Mouse (Mus musculus) cerebellum, postnatal 25 days (tissue): ENCODE measurements at regions not wholly inside any gene's neighbourhood (a gene's known extent, or its start where the extent isn't known, plus 50 kb on each side); places are given as distances from the start of the nearest gene placed in this dataset.
"Not testable (repeated sequence)": the region's sequence is repeated elsewhere in the genome, so short reads cannot be mapped to it uniquely, and the experiment has no call there.

Experiments
- DNase-seq, 2 experiments: peaks; one replicate each; pipeline ENCODE4 v3.0.0; 2021; ENCODE audit warnings: mixed read lengths in 2 of 2

DNA sequence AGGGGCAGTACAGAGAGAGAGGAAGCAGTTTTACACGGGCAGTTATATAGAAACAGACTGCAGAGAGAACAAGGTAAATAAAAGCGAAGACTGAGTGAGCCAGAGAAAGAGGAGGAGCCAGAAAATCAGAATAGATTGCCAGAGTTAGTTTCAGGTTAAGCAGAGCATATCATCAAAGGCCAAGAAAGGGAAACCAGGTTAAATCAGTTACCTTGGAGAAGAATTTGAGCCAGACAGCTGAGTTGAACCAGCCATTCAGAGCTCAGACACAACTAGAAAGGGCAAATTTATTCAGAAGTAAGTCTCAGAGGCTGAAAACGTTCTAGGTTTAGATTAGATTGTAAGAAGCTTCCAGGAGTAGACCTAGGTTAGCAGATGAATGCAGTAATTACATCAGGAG lies 858.6 kb downstream of the Adgrl3 start:
- no peak for DNase-seq

GRCm38 (mm10) chr5:81893358-81893757 lies 873.4 kb downstream of the Adgrl3 start:
- DNase-seq, result no peak

DNA sequence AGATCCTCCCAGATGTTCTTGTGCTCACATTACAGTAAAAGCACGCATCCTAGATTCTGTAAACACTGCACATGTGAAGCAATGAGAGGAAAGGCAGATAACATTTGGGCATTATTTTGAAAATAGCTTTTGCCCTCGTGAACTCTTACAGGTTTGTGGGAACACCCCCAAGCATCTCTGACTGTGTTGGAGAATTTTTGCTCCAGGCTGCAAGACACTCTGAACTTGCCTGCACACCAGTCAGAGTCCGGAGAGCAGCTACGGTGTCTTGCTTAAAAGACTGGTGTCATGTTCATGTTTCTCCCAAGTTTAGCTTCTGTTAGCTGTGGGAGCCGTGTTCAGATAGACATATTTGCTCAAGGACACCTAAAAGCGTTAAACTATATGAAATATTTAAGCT lies 889.4 kb downstream of the Adgrl3 start:
- DNase-seq, result no peak

- DNase-seq, result no peak
Observed at GRCm38 (mm10) chr5:81909964-81910363, 890.0 kb downstream of the Adgrl3 start.

DNA sequence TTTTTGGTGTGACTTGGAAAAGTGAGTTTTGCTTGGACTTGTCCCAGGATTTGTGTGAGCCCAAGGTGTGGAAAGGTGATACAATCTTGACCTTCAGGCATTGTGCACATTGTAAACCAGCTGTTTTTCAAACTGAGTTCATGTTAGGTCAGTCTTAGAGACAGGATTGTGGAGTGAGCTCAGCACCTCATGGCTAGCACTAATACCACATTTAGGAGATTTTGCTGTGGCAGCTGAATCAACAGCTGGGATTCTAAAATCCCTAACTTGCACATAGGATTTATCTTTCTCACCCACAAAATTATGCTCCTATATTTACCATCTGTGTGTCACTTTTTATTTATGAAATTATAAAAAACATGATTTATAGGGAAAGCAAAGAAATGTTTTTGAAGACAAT lies 896.7 kb downstream of the Adgrl3 start:
- no peak for DNase-seq

- DNase-seq, result no peak
Observed at GRCm38 (mm10) chr5:81940798-81941197, 920.9 kb downstream of the Adgrl3 start.

- DNase-seq, result no peak
Observed at GRCm38 (mm10) chr5:81969685-81970524, 950.0 kb downstream of the Adgrl3 start.

DNA sequence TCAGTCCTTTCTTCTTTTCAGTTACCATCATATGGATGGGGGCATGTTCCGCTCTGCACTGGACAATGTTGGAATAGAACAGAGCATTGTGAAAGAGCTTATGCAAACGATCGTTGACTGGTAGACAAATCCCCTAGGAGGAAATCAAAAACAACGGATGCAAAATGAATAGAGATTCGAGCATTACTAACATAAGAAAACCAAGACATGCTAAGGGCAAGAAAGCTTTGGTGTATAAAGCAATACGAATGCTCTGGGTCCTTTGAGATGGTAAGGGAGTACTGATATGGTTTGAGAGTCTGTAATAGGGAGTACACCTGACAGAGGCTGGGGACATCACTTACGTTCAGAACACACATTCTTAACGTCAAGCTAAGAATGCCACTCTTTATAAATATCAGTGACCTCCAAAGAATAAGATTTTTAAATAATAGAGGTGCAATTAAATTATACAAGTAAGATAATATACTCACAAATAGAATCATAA lies 950.6 kb downstream of the Adgrl3 start:
- no peak for DNase-seq

DNA sequence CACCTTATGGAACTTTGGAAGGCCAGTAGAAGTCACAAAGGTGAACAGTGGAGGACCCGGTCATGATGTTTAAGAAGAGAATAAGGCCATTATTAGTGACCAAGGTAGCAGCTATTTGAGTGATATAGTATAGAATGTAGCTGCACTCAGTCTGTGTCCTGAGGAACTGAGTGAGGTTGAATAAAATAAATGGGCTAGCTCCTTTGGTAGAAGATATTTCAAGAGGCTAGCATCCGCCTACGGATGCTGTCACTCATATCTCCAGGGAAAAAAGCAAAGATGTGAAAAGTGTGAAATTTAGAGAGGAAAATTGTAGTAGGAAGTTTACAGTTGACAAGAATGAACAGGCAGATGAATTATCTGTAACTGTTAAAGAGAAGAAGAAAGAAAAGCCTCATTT lies 956.6 kb downstream of the Adgrl3 start:
- no peak for DNase-seq

- DNase-seq, result no peak
Observed at GRCm38 (mm10) chr5:81983351-81983750, 963.4 kb downstream of the Adgrl3 start.

GRCm38 (mm10) chr5:81988069-81988468 lies 968.1 kb downstream of the Adgrl3 start:
- DNase-seq, result no peak

- DNase-seq, result no peak
Observed at GRCm38 (mm10) chr5:82007955-82008354, 988.0 kb downstream of the Adgrl3 start.

GRCm38 (mm10) chr5:82024126-82024525 lies 1004.2 kb downstream of the Adgrl3 start:
- no peak for DNase-seq

DNA sequence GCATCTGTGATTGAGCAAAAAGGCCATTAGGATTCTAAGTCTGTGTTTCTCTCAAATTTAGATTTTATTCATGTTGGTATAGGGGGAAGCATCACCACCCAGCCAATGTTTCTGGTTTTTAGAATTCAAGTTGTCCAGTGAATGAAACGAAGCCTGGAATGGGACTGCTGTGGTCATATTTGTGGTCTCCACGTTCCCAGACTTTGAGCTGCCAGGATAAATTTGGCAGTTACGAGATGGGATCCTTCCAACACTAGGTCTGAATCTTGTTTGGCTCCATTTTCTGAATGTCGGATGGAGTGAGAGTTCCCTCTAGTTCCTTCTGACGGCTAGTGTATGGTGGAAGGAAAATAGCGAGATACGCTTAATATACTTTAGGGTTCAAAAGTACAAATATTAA lies 1014.8 kb downstream of the Adgrl3 start:
- no peak for DNase-seq

DNA sequence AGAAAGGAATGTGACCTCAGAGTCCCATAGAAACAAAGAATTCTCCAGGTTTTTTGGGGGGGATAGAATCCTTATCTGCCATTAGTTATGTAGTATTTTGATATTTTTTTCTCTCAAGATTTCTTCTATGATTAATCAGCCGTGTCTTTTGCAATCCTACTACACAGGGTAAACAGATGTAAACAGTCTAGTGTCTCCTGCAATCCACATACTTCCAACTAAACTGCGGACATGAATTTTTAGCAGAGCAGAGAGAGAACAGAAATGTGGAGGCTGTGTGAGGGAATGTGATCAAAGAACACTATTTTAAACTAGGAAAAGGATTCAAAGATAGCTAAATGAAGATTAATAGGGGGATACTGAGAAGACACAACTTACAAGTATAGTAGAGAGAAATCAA lies 1026.2 kb downstream of the Adgrl3 start:
- DNase-seq, result no peak

GRCm38 (mm10) chr5:82059108-82059838 lies 1039.3 kb downstream of the Adgrl3 start:
- DNase-seq, result no peak

DNA sequence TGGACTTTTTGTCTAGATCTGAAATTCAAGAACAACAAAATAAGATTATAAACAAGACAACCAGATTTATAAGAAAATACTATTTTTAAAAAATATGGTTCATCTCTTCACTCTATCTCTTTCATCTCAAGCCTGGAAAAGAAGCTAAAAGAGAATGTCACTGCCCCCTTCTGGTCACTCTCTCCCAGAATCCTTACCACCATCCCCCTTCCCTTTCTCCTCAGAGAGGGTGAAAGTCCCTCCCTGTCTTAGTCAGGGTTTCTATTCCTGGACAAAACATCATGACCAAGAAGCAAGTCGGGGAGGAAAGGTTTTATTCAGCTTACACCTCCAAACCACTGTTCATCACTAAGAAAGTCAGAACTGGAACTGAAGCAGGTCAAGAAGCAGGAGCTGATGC lies 1040.7 kb downstream of the Adgrl3 start:
- DNase-seq, result peak in 1 of 2 experiments; percentile 15

DNA sequence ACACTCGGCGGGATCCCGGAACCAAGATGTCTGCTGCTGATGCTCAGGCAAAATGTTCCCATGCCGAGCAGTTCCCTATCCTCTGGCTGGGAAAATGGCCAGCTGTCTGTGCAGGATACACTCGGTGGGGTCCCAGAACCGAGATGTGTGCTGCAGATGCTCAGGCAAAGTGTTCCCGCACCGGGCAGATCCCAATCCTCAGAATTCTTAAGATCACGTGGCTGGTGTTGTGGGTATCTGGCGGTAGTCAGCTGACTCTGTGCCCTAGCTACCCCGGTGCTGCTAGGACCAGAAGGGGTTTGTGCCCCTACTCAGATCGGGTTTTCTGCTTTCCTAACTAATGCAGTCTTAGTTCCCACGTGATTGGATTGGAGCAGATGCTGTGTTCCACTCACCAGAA lies 1049.3 kb downstream of the Adgrl3 start:
- not testable (repeated sequence) for DNase-seq

GRCm38 (mm10) chr5:82089401-82089800 lies 1069.5 kb downstream of the Adgrl3 start:
- DNase-seq, result no peak

DNA sequence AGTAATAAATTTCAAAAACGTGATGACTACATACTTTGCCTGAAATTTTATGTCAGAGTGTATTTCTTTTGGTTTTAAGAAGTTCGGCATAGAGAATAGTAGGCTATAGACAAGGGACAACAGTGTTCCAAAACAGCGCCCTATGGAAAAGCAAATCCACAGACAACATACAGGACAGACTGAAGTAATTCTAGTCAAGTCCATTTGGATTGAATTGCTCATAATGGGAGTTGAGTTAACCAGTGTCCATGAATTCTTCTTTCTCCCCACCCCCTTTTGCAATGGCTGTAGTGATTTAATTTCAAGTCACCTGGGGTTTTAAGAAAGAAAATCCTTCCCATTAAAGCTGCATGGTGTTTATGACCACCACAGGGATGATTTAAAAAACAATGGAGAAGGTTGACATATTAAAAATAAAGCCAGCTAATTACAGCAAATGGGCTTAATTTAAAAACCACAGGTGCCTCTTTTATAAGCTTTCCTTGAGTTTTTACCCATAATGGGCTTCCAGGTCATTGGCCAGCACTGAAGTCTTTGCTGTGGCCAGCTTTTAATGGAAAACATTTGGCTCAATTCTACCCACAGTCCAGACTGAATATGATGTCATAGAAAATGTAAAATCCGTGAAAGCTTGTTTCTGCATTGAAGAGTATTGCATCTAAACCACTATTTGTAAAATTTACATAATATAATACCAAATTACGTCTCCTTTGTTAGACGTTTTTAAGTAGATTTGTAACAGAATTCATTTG lies 1083.3 kb downstream of the Adgrl3 start:
- DNase-seq, result no peak

DNA sequence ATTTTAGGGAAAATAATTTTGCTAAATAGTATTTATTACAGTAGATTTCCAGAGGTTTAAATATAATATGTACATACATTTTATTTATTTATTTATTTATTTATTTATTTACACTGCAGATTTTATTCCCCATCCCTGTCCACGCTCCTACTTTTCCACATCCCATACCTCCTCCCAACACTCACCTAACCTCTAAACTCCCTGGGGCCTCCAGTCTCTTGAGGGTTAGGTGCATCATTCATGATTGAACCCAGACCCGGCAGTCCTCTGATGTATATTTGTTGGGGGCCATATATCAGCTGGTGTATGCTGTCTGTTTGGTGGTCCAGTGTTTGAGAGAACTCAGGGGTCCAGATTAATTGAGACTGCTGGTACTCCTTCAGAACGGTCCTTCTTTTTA lies 1083.9 kb downstream of the Adgrl3 start:
- no peak for DNase-seq

GRCm38 (mm10) chr5:82125921-82126459 lies 1106.1 kb downstream of the Adgrl3 start:
- DNase-seq, result no peak

- no peak for DNase-seq
Observed at GRCm38 (mm10) chr5:82142063-82142462, 1122.1 kb downstream of the Adgrl3 start.
